In genomic region chr13:60035536-60036130, GRCm38 (mm10) we compare ENCODE assay signal across 28 mouse cellular contexts.
DNase-seq lines count a peak whose midpoint lies in the region; ATAC-seq and TF ChIP-seq lines count a peak whose summit lies in the region.
"Had no signal": no experiment of that assay in that cellular context is flagged by ENCODE, and none has a peak within 500 bp of the region (broad histone marks: within the 10 kb centered on the region; RNA-seq: fewer than 3 reads in every experiment).

No protein-coding gene starts in this region.

- no peak overlapping the region for H3K4me2 ChIP-seq in heart, embryonic 16.5 days (ENCODE audit: low read depth, low read length)
- H3K4me2 ChIP-seq in heart, embryonic 11.5 days: no peak overlapping the region
- no peak overlapping the region for H3K4me2 ChIP-seq in hindbrain, postnatal 0 days (ENCODE audit: low read depth, low read length)
- H3K4me2 ChIP-seq: hindbrain, embryonic 12.5 days; kidney, embryonic 15.5 days; midbrain, embryonic 15.5 days; neural tube, embryonic 13.5 days had no signal

- no peaks in the 10 kb centered on the region for H3K36me3 ChIP-seq in heart, embryonic 16.5 days (ENCODE audit: control insufficient read depth, insufficient read depth)
- H3K36me3 ChIP-seq in heart, embryonic 11.5 days (ENCODE audit: control insufficient read depth, insufficient read depth, low read length): no peaks in the 10 kb centered on the region
- H3K36me3 ChIP-seq in hindbrain, postnatal 0 days (ENCODE audit: insufficient read depth, low read length): no peaks in the 10 kb centered on the region
- H3K36me3 ChIP-seq: forebrain, embryonic 10.5 days; G1E; hindbrain, embryonic 12.5 days; kidney, embryonic 15.5 days; midbrain, embryonic 15.5 days; neural tube, embryonic 13.5 days had no signal

- H3K9ac ChIP-seq in heart, embryonic 16.5 days (ENCODE audit: low read length): no peak overlapping the region
- H3K9ac ChIP-seq in heart, embryonic 11.5 days (ENCODE audit: low read depth, low read length): no peak overlapping the region
- H3K9ac ChIP-seq in hindbrain, postnatal 0 days (replicated peaks; ENCODE audit: low read length): no peak overlapping the region
- H3K9ac ChIP-seq: forebrain, postnatal 0 days; hindbrain, embryonic 12.5 days; kidney, embryonic 15.5 days; midbrain, embryonic 15.5 days; neural tube, embryonic 13.5 days had no signal

- H3K9me3 ChIP-seq in heart, embryonic 16.5 days (replicated peaks; ENCODE audit: control insufficient read depth, low read length): peaks cover 2% of the 10 kb centered on the region; the same call in 1 of the 2 replicates
- no peaks in the 10 kb centered on the region for H3K9me3 ChIP-seq in heart, embryonic 11.5 days (replicated peaks; ENCODE audit: control insufficient read depth, low read length)
- H3K9me3 ChIP-seq in hindbrain, postnatal 0 days (ENCODE audit: low read length): no peaks in the 10 kb centered on the region
- H3K9me3 ChIP-seq: hindbrain, embryonic 12.5 days; midbrain, embryonic 15.5 days; neural tube, embryonic 13.5 days had no signal

- peaks cover 4% of the 10 kb centered on the region; the same call in 1 of the 2 replicates for H3K4me1 ChIP-seq in heart, embryonic 16.5 days (ENCODE audit: control insufficient read depth, insufficient read depth, low read length)
- no peaks in the 10 kb centered on the region for H3K4me1 ChIP-seq in heart, embryonic 11.5 days (ENCODE audit: control insufficient read depth, insufficient read depth, low read length)
- H3K4me1 ChIP-seq in hindbrain, postnatal 0 days (ENCODE audit: insufficient read depth, low read length): no peaks in the 10 kb centered on the region
- H3K4me1 ChIP-seq: forebrain, embryonic 10.5 days; hindbrain, embryonic 12.5 days; kidney, embryonic 15.5 days; midbrain, embryonic 15.5 days; neural tube, embryonic 13.5 days had no signal

- intact Hi-C loops in gastrocnemius, adult 2 months (cut with DNase I): no loop called here
- intact Hi-C loops in gastrocnemius, postnatal 36 days (cut with DNase I): no loop called here

- H3K4me3 ChIP-seq in gastrocnemius, adult 2 months: no peak overlapping the region
- no peak overlapping the region for H3K4me3 ChIP-seq in heart, embryonic 16.5 days (ENCODE audit: low read length)
- H3K4me3 ChIP-seq in heart, embryonic 11.5 days (ENCODE audit: low read depth, low read length): no peak overlapping the region
- no peak overlapping the region for H3K4me3 ChIP-seq in hindbrain, postnatal 0 days (ENCODE audit: low read length)
- H3K4me3 ChIP-seq: forebrain, embryonic 10.5 days; hindbrain, embryonic 12.5 days; kidney, embryonic 15.5 days; midbrain, embryonic 15.5 days; neural tube, embryonic 13.5 days had no signal

- ATAC-seq in heart, embryonic 16.5 days (replicated peaks; ENCODE audit: extremely low read depth, insufficient read depth, low FRiP score): no peak
- ATAC-seq in heart, embryonic 11.5 days (replicated peaks; ENCODE audit: insufficient number of reproducible peaks, low FRiP score, low TSS enrichment): no peak
- no peak for ATAC-seq in hindbrain, postnatal 0 days
- ATAC-seq: activated CD4-positive, CD25-positive, alpha-beta regulatory T cell, adult 4 months; forebrain, postnatal 0 days; lung, postnatal 0 days; midbrain, embryonic 15.5 days had no signal

- DNase-seq in gastrocnemius, adult 2 months: peak; percentile 30
- DNase-seq in gastrocnemius, postnatal 36 days: no peak
- peak; percentile 63 for DNase-seq in 3T3-L1 (ENCODE audit: low read depth, low spot score)
- peak; percentile 53 for DNase-seq in brain, adult 2 months (ENCODE audit: low read depth, low spot score)
- DNase-seq in hindbrain, postnatal 0 days (ENCODE audit: low spot score): no peak
- DNase-seq in natural killer cell, adult 2 months (ENCODE audit: low spot score in 2 of 2): no peak
- DNase-seq: adrenal gland, adult 8-10 months; B cell, adult 2 months; cerebellum, adult 8-10 months; forebrain, postnatal 0 days; kidney, adult 11 months; kidney, postnatal 36 days; layer of hippocampus, postnatal 36 days; liver; retina, postnatal 1 day; thymus, adult 2 months had no signal

- WGBS in heart, embryonic 16.5 days: 44% methylated on average over 7 of the region's 7 CpGs
- WGBS in heart, embryonic 11.5 days (ENCODE audit: insufficient replicate concordance): 58% methylated on average over 7 of the region's 7 CpGs
- 88% methylated on average over 7 of the region's 7 CpGs for WGBS in hindbrain, postnatal 0 days

- no peak overlapping the region for H3K27ac ChIP-seq in gastrocnemius, adult 2 months
- 0 out of 2 replicates have a peak overlapping the region, but pooled peaks have one; percentile 44 for H3K27ac ChIP-seq in heart, embryonic 16.5 days (ENCODE audit: low read length)
- no peak overlapping the region for H3K27ac ChIP-seq in heart, embryonic 11.5 days (ENCODE audit: low read depth, low read length)
- H3K27ac ChIP-seq in hindbrain, postnatal 0 days: no peak overlapping the region
- H3K27ac ChIP-seq: forebrain, embryonic 10.5 days; hindbrain, embryonic 12.5 days; kidney, embryonic 15.5 days; macrophage; midbrain, embryonic 15.5 days; neural tube, embryonic 13.5 days had no signal

- H3K27me3 ChIP-seq in heart, embryonic 16.5 days (ENCODE audit: control insufficient read depth, insufficient read depth, low read length): no peaks in the 10 kb centered on the region
- H3K27me3 ChIP-seq in heart, embryonic 11.5 days (ENCODE audit: control insufficient read depth, insufficient read depth, low read length): no peaks in the 10 kb centered on the region
- H3K27me3 ChIP-seq in hindbrain, postnatal 0 days (ENCODE audit: insufficient read depth, low read length): no peaks in the 10 kb centered on the region
- H3K27me3 ChIP-seq: CH12.LX; hindbrain, embryonic 12.5 days; kidney, embryonic 15.5 days; midbrain, embryonic 15.5 days; neural tube, embryonic 13.5 days had no signal

- no peak for TF ChIP-seq CTCF in gastrocnemius, adult 2 months (IDR thresholded peaks at IDR 0.05)
- TF ChIP-seq CTCF in hindbrain, postnatal 0 days (IDR thresholded peaks at IDR 0.05; ENCODE audit: low read depth): no peak

Comparison
In these comparisons a context has a peak if more than half of its experiments do, and no peak if none do; other contexts are left out.
1. DNase-seq: peak in gastrocnemius, adult 2 months (single experiment), 3T3-L1 (single experiment) and brain, adult 2 months (single experiment); none in gastrocnemius, postnatal 36 days (0 of 2), hindbrain, postnatal 0 days (single experiment) and natural killer cell, adult 2 months (0 of 2).